Mouse (Mus musculus): Measurements from ENCODE around the gene Phtf2. TPM values are rescaled to one million over a fixed set of nuclear protein-coding genes. Genes with fewer than 3 reads are reported as not detected.

Gene Phtf2
- 23.8 and 25.5 TPM in 2 replicates for polyA plus RNA-seq (2015; fragmentation: Nextera tagmentation; extraction: Ambion mirVana)

DNA sequence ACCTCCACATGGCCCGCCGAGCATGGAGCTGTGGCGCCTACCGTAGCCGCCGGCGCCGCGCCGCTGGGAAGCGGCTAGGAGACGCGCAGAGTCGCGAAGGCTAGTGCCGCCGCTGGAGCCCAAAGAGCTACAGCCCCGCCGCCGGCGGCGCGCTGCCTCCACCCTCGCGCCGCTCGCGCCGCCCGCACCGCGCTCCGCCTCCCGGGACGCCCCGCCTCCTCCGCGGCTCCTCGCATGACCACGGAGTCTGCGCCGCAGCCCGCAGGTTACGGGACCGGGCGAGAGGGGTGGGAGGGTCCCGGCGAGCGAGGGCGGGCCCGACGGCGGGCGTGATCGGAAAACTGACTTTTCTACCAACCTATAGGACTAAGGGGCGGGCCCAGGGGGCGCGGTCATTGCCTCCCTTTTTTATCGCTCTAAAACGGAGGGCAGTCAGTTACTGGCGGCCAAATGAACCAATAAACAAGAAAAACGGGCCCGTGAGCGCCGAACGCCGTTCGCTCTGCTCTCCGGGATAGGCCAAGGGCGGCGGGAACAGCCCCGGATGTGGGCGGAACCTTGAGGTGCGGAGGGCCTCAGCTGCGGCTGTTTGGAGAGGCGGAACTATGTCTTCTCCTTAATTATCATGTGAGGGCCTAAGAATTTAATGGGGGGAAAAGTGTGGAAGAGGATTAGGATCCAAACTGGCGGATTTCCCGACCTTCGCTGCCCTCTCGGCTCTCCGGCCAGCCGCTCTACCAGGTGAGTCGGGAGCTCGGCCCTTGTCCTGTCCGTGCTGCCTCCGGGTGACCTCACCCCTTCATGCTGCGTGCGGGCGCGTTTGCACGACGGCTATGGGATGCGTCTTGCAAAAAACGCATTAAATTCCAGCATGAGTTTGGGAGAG is at the start of gene Phtf2, which contains the start of gene Tmem60:
Gene Phtf2, minus strand, starts transcription at position 210 of the 886 bp plus-strand sequence.
Gene Tmem60, plus strand, starts transcription at position 277 of the 886 bp plus-strand sequence.
- peak within 1 kb of the TSS; percentile 85 for H3K9ac ChIP-seq (replicated peaks)
- H3K27me3 ChIP-seq (replicated peaks) = no peaks in the 10 kb centered on the region
- H3K9me3 ChIP-seq (replicated peaks) = no peaks in the 10 kb centered on the region
- peaks cover 5% of the 10 kb centered on the region; the same call in 1 of the 2 replicates for H3K36me3 ChIP-seq
- ATAC-seq (ENCODE audit: low FRiP score) = peak; percentile 99
- under 1% methylated on average over 87 of the region's 94 CpGs for WGBS
- peaks cover 22% of the 10 kb centered on the region for H3K4me1 ChIP-seq
- peak within 1 kb of the TSS; percentile 69 for H3K4me2 ChIP-seq
- peak within 1 kb of the TSS; percentile 87 for H3K4me3 ChIP-seq (replicated peaks)
- peak within 1 kb of the TSS; percentile 96 for H3K27ac ChIP-seq (replicated peaks)

- Histone ChIP-seq H3K9ac (replicated peaks) (no peak overlapping the region), H3K4me1 (peaks cover 12% of the 10 kb centered on the region; the same call in 1 of the 2 replicates), H3K36me3 (no peaks in the 10 kb centered on the region), H3K27me3 (replicated peaks) (no peaks in the 10 kb centered on the region), H3K4me2 (no peak overlapping the region), H3K27ac (replicated peaks) (no peak overlapping the region), H3K9me3 (replicated peaks) (no peaks in the 10 kb centered on the region), H3K4me3 (replicated peaks) (no peak overlapping the region)
- 94% methylated on average over 3 of the region's 3 CpGs for whole genome bisulfite sequencing
- ATAC-seq (ENCODE audit: low FRiP score) = no peak
These were observed 49.4 kb upstream of the Phtf2 start for GRCm38 (mm10) chr5:20931300-20931699.

GRCm38 (mm10) chr5:20930430-20930829 is 48.5 kb upstream of the Phtf2 start:
- Histone ChIP-seq H3K4me1 (peaks cover 7% of the 10 kb centered on the region; the same call in 1 of the 2 replicates), H3K4me2 (no peak overlapping the region), H3K27ac (replicated peaks) (no peak overlapping the region), H3K9me3 (replicated peaks) (no peaks in the 10 kb centered on the region), H3K9ac (replicated peaks) (no peak overlapping the region), H3K27me3 (replicated peaks) (no peaks in the 10 kb centered on the region), H3K4me3 (replicated peaks) (no peak overlapping the region), H3K36me3 (no peaks in the 10 kb centered on the region)
- ATAC-seq (ENCODE audit: low FRiP score) = no peak

DNA sequence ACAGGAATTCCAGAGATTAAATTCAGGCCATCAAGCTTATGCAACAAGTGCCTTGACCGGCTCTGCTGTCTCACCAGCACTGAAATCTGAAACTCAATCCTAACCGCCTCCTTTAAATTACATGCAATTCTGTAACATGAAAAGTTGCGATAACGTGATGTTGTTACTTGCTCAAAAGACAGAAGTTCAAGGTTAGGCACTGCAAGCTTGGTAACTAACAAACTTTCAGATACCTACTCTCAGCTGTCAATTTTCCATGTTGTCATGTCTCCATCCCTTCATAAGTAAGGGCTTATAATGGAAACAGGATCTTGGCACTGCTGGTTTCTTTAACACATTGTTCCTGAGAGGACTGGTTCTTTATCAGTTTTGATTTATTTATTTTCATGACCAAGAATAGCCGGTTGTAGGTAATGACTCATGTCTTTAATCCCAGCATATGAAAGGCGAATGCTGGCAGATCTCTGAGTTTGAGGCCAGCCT is 47.8 kb upstream of the Phtf2 start:
- whole genome bisulfite sequencing = 84% methylated on average over 6 of the region's 6 CpGs
- H3K4me3 ChIP-seq (replicated peaks) = no peak overlapping the region

GRCm38 (mm10) chr5:20925451-20925850 is 43.5 kb upstream of the Phtf2 start:
- Histone ChIP-seq H3K9me3 (replicated peaks) (no peaks in the 10 kb centered on the region), H3K4me2 (no peak overlapping the region), H3K4me3 (replicated peaks) (no peak overlapping the region), H3K4me1 (0 out of 2 replicates have a peak, but pooled peaks cover 2% of the 10 kb centered on the region), H3K36me3 (no peaks in the 10 kb centered on the region), H3K27me3 (replicated peaks) (no peaks in the 10 kb centered on the region), H3K9ac (replicated peaks) (no peak overlapping the region), H3K27ac (replicated peaks) (no peak overlapping the region)
- WGBS = 81% methylated on average over 3 of the region's 3 CpGs
- no peak for ATAC-seq (ENCODE audit: low FRiP score)

More for the DNA sequence above, 47.8 kb upstream of the Phtf2 start:
- Histone ChIP-seq H3K4me1 (peaks cover 7% of the 10 kb centered on the region; the same call in 1 of the 2 replicates), H3K9ac (replicated peaks) (no peak overlapping the region), H3K36me3 (no peaks in the 10 kb centered on the region), H3K27ac (replicated peaks) (no peak overlapping the region), H3K27me3 (replicated peaks) (no peaks in the 10 kb centered on the region), H3K9me3 (replicated peaks) (no peaks in the 10 kb centered on the region), H3K4me2 (no peak overlapping the region)
- no peak for ATAC-seq (ENCODE audit: low FRiP score)

GRCm38 (mm10) chr5:20924608-20925007 is 42.7 kb upstream of the Phtf2 start:
- no peak for ATAC-seq (ENCODE audit: low FRiP score)
- H3K4me3 ChIP-seq (replicated peaks) = no peak overlapping the region
- H3K9me3 ChIP-seq (replicated peaks) = no peaks in the 10 kb centered on the region
- WGBS = 60% methylated on average over 3 of the region's 3 CpGs
- H3K4me2 ChIP-seq = no peak overlapping the region
- H3K9ac ChIP-seq (replicated peaks) = no peak overlapping the region
- no peaks in the 10 kb centered on the region for H3K36me3 ChIP-seq
- H3K4me1 ChIP-seq = no peaks in the 10 kb centered on the region
- no peak overlapping the region for H3K27ac ChIP-seq (replicated peaks)
- H3K27me3 ChIP-seq (replicated peaks) = no peaks in the 10 kb centered on the region

DNA sequence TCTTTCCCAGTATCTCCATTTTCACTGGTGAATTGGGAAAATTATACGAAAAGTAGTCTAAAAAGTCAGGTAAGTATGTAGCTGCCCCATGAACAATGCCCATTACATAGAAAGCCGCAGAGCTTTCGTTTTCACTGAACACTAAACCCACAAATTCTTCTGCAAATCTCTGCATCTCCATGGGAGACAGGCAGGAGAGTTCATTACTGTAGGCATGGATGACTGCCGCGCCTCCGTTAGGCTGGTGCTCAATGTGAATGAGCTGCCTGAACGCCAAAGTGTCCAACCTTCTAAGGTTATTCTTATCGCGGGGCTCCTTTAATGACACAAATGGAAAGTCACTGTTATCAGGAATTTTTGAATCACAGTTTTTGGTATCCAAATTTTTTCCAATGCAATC is 37.6 kb upstream of the Phtf2 start:
- no peak for ATAC-seq (ENCODE audit: low FRiP score)
- H3K9ac ChIP-seq (replicated peaks) = no peak overlapping the region
- H3K9me3 ChIP-seq (replicated peaks) = no peaks in the 10 kb centered on the region
- no peak overlapping the region for H3K4me3 ChIP-seq (replicated peaks)
- no peaks in the 10 kb centered on the region for H3K27me3 ChIP-seq (replicated peaks)
- H3K36me3 ChIP-seq = no peaks in the 10 kb centered on the region
- no peak overlapping the region for H3K4me2 ChIP-seq
- no peaks in the 10 kb centered on the region for H3K4me1 ChIP-seq
- 51% methylated on average over 9 of the region's 9 CpGs for WGBS
- H3K27ac ChIP-seq (replicated peaks) = no peak overlapping the region

GRCm38 (mm10) chr5:20918967-20919366 is 37.0 kb upstream of the Phtf2 start:
- no peak for ATAC-seq (ENCODE audit: low FRiP score)
- Histone ChIP-seq H3K4me2 (no peak overlapping the region), H3K9me3 (replicated peaks) (no peaks in the 10 kb centered on the region), H3K4me3 (replicated peaks) (no peak overlapping the region), H3K36me3 (no peaks in the 10 kb centered on the region), H3K4me1 (no peaks in the 10 kb centered on the region), H3K27ac (replicated peaks) (no peak overlapping the region), H3K27me3 (replicated peaks) (no peaks in the 10 kb centered on the region), H3K9ac (replicated peaks) (no peak overlapping the region)
- WGBS = 95% methylated on average over 4 of the region's 4 CpGs

DNA sequence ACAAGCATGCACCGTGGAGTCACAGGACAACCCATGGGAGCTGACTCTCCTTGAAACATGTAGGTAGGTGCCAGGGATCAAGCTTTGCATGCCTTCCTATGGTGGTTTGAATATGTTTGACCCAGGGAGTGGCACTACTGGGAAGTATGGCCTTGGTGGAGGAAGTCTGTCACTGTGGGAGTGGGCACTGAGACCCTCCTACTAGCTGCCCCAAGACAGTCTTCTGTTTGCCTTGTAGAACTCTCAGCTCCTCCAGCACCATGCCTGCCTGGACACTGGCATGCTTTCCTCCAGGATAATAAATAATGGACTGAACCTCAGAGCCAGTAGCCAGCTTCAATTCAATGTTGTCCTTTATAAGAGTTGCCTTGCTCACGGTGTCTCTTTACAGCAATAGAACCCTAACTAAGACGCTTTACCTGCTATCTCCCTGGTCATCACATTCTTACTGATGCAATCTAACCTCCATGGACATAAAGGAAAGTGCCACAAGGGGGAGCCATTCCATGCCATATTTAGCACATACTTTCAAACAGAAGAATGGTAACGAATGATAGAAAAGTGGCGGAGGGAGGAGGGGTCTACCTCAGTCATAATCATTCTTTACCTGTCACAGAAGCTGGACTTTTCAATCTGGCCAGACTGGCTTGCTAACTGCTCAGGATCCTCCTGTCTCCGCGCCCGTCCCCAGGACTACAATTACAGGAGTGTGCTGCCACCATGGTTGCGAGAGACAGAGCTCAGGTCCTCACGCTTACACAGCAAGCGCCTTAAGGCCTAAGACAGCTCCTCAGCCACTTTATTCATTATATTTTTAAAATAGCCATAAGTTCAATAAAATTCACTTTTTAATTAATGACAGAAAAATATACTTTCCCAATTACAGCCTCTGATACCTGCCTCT is 31.7 kb upstream of the Phtf2 start:
- WGBS = 76% methylated on average over 11 of the region's 11 CpGs
- Histone ChIP-seq H3K9ac (replicated peaks) (no peak overlapping the region), H3K4me2 (no peak overlapping the region), H3K27ac (replicated peaks) (no peak overlapping the region), H3K4me1 (peaks cover 3% of the 10 kb centered on the region; the same call in 1 of the 2 replicates), H3K36me3 (no peaks in the 10 kb centered on the region), H3K4me3 (replicated peaks) (no peak overlapping the region), H3K27me3 (replicated peaks) (no peaks in the 10 kb centered on the region), H3K9me3 (replicated peaks) (no peaks in the 10 kb centered on the region)
- ATAC-seq (ENCODE audit: low FRiP score) = 0 out of 2 replicates have a peak, but pooled peaks have one; percentile 31

DNA sequence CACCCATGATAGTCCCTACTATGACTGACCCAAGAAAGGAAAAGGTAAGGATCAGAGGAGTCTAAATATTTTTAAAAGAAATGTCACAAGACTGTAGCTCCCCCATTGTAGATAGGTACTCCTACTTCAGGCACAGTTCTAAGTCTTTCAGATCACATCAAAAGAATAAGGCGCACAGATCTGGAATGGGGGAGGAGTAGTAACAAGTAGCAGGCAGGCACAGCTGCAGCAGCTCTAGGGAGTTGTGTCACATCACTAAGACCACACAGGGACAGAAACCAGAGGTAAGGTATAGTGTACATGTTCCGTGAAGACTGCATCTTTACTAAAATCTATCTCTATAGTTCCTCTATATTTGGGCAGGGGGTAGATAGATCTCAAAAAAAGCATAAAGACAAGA is 29.8 kb upstream of the Phtf2 start:
- no peaks in the 10 kb centered on the region for H3K27me3 ChIP-seq (replicated peaks)
- 87% methylated on average over 2 of the region's 2 CpGs for WGBS
- no peak overlapping the region for H3K9ac ChIP-seq (replicated peaks)
- H3K27ac ChIP-seq (replicated peaks) = no peak overlapping the region
- H3K4me1 ChIP-seq = peaks cover 3% of the 10 kb centered on the region; the same call in 1 of the 2 replicates
- H3K36me3 ChIP-seq = no peaks in the 10 kb centered on the region
- no peak overlapping the region for H3K4me3 ChIP-seq (replicated peaks)
- H3K9me3 ChIP-seq (replicated peaks) = no peaks in the 10 kb centered on the region
- ATAC-seq (ENCODE audit: low FRiP score) = no peak
- H3K4me2 ChIP-seq = no peak overlapping the region

DNA sequence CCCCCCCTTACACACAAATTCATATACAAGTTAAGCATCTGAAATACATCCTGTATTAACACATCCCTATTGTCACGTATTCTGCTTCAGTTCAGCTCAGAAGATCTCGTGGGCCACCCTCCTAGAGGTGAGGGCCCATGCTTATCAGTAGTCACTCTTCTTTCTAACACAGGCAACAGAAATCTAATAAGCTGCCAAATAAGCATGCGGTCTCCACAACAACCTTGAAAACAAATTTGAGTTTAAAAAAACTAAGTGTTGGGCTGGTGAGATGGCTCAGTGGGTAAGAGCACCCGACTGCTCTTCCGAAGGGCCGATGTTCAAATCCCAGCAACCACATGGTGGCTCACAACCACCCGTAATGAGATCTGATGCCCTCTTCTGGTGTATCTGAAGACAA is 24.3 kb upstream of the Phtf2 start:
- no peaks in the 10 kb centered on the region for H3K27me3 ChIP-seq (replicated peaks)
- H3K36me3 ChIP-seq = 0 out of 2 replicates have a peak, but pooled peaks cover 5% of the 10 kb centered on the region
- H3K9me3 ChIP-seq (replicated peaks) = no peaks in the 10 kb centered on the region
- H3K27ac ChIP-seq (replicated peaks) = no peak overlapping the region
- WGBS = 96% methylated on average over 7 of the region's 7 CpGs
- H3K4me3 ChIP-seq (replicated peaks) = no peak overlapping the region
- no peak overlapping the region for H3K4me2 ChIP-seq
- no peak overlapping the region for H3K9ac ChIP-seq (replicated peaks)
- no peaks in the 10 kb centered on the region for H3K4me1 ChIP-seq
- no peak for ATAC-seq (ENCODE audit: low FRiP score)

All from neural tube, embryonic 15.5 days (tissue).